Mouse (Mus musculus): ENCODE measurements at regions not wholly inside any gene's neighbourhood (a gene's known extent, or its start where the extent isn't known, plus 50 kb on each side); places are given as distances from the start of the nearest gene placed in this dataset.
A peak's percentile ranks its signal among the peaks of the same experiment; 100 is the strongest.

- DNase-seq, result no peak
Observed at GRCm38 (mm10) chr9:14103538-14103937, 171.3 kb upstream of the Sesn3 start.

GRCm38 (mm10) chr9:14104921-14105320, 169.9 kb upstream of the Sesn3 start:
- DNase-seq, result no peak

- no peak for DNase-seq
Observed at GRCm38 (mm10) chr9:14106371-14106770, 168.5 kb upstream of the Sesn3 start.

- DNase-seq, result no peak
Observed at GRCm38 (mm10) chr9:14108798-14109197, 166.1 kb upstream of the Sesn3 start.

- no peak for DNase-seq
Observed at GRCm38 (mm10) chr9:14109492-14109891, 165.4 kb upstream of the Sesn3 start.

- DNase-seq, result no peak
Observed at GRCm38 (mm10) chr9:14111713-14112112, 163.2 kb upstream of the Sesn3 start.

- DNase-seq, result no peak
Observed at GRCm38 (mm10) chr9:14115521-14115920, 159.3 kb upstream of the Sesn3 start.

GRCm38 (mm10) chr9:14116097-14116840, 158.6 kb upstream of the Sesn3 start:
- no peak for DNase-seq

- no peak for DNase-seq
Observed at GRCm38 (mm10) chr9:14133372-14133771, 141.5 kb upstream of the Sesn3 start.

- DNase-seq, result no peak
Observed at GRCm38 (mm10) chr9:14134894-14135450, 139.9 kb upstream of the Sesn3 start.

- no peak for DNase-seq
Observed at GRCm38 (mm10) chr9:14141321-14141720, 133.5 kb upstream of the Sesn3 start.

- no peak for DNase-seq
Observed at GRCm38 (mm10) chr9:14143988-14144387, 130.9 kb upstream of the Sesn3 start.

GRCm38 (mm10) chr9:14147088-14147487, 127.8 kb upstream of the Sesn3 start:
- DNase-seq, result peak; percentile 96

GRCm38 (mm10) chr9:14147731-14148130, 127.1 kb upstream of the Sesn3 start:
- DNase-seq, result peak; percentile 98

- no peak for DNase-seq
Observed at GRCm38 (mm10) chr9:14150288-14150687, 124.6 kb upstream of the Sesn3 start.

- DNase-seq, result peak; percentile 40
Observed at GRCm38 (mm10) chr9:14156967-14157366, 117.9 kb upstream of the Sesn3 start.

GRCm38 (mm10) chr9:14158096-14158837, 116.6 kb upstream of the Sesn3 start:
- DNase-seq, result peak; percentile 85

GRCm38 (mm10) chr9:14160207-14160606, 114.7 kb upstream of the Sesn3 start:
- DNase-seq, result no peak

GRCm38 (mm10) chr9:14171589-14172240, 103.2 kb upstream of the Sesn3 start:
- DNase-seq, result no peak

- DNase-seq, result peak; percentile 97
Observed at GRCm38 (mm10) chr9:14173631-14174323, 101.1 kb upstream of the Sesn3 start.

- DNase-seq, result no peak
Observed at GRCm38 (mm10) chr9:14174324-14175040, 100.4 kb upstream of the Sesn3 start.
